Mouse (Mus musculus) embryonic fibroblast, embryonic 13.5 days (primary cell): ENCODE results near the gene Marc1.

Source experiments
- CTCF ChIP-seq: IDR thresholded peaks from 2 replicates; pipeline ENCODE4 v1.5.1; 2011; ENCODE audit warnings: mild to moderate bottlenecking, control low read depth, low read length, moderate library complexity, borderline replicate concordance; ENCODE audit not compliant: insufficient read depth
- POLR2A ChIP-seq: IDR thresholded peaks from 2 replicates; pipeline ENCODE4 v1.6.1; 2011; ENCODE audit warnings: low read depth, mild to moderate bottlenecking, control low read depth, low read length, moderate library complexity

DNA sequence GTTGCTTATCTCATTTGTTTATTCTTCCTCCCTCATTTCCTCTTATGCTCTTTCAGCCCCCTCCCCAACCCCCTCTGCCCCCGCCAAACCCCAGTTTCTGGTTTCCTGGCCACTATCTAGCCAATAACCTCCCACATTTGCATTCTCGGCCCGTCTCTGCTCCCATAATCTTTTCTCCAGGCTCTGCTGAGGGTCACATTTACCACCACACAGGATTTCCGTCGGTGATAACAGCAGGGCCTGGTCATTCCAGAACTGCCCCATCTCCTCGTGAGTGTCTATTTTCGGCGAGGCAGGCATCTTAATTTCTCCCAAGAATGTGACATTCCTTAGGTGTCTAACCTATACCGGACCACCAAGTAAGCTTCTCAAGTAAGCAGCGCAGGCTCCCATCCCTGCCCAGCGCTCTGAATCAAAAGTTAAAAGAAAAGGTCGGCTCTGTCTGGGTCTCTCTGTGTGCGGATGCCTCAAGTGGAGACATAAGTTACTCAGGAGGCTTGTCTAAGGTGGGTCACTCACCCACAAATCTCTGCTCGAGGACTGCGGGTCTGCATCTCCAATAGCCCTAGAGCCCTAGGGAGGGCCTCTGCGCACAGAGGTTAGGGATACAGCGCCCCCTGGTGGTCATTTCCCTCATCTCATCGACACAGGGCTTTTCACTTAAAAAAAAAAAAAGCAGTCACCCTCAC is 39.8 kb downstream of the Marc1 start:
- TF ChIP-seq POLR2A = no peak
- 0 out of 2 replicates have a peak, but pooled peaks have one; percentile 34 for TF ChIP-seq CTCF
